Mouse (Mus musculus) gastrocnemius, adult 8-10 months (tissue): ENCODE results near the gene Foxd4. TPM values are rescaled to one million over a fixed set of nuclear protein-coding genes. Genes with fewer than 3 reads are reported as not detected.

Experiments
- DNase-seq, 2 experiments: peaks; one replicate each; pipeline ENCODE4 v3.0.0; 2022; ENCODE audit warnings: low spot score in 2 of 2
- total RNA-seq, 4 experiments: library from RNA; stranded (reverse); gene quantifications; 2 replicates each; pipeline ENCODE4 v1.2.4; 2022

Gene Foxd4
- total RNA-seq: not detected

- DNase-seq: no peak
Measured at GRCm38 (mm10) chr19:24900581-24901220, at the start of gene Foxd4. Gene Foxd4 (minus strand): TSS chr19:24901197.

DNA sequence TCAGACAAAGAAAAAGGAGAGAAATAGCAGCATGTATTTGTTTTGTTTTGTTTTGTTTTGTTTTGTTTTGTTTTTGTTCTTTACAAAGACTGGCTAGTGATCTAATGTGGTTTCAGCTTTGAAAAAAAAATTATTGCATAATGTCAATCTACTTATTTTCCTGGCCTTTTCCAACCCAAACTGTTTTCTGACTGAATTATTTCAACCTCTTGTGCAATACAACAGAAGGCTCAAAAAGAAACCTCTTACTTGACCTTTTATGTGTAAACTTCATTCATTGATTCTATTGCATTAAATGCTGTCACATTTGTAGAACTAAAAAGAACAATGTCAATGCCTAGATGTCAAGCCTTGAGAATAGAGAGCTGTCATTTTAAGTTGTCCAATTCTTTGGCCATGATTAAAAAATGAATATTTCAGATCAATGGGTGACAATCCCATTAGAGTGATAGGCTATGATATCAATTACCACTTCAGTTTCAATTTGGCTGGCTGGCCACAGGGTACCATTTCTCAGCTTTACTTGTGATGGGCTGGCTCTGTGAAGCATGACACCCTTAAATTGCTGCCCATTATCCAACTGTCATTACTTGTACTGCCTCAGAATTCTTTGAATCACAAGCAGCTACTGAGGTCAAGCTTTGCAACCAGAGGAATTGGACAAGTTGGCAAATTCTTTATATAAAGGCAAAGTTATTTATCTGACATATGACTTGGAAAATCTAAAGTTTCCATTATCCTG is 44.7 kb upstream of the Foxd4 start:
- no peak for DNase-seq

DNA sequence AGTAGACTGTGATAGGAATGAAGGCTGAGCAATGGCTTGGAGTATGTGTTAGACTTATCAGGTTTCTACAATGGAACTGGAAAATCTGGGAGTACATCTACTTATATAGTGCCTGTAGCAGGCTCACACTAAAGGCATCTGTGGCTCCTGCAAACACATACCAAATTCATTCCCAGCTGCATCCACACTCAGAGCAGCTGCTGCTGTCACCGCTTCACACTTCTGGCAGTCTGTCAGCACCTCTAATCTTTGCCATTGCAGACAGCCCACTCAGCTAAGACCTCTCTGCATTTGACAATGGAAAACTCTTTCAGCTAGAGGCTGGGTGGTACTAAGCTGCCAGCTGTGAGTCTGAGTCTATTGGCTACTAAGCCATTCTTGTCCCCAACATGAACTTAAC is 36.1 kb upstream of the Foxd4 start:
- DNase-seq: no peak

- DNase-seq: no peak
Measured at GRCm38 (mm10) chr19:24929041-24929440, 28.0 kb upstream of the Foxd4 start.

- no peak for DNase-seq
Measured at GRCm38 (mm10) chr19:24920866-24921265, 19.9 kb upstream of the Foxd4 start.

GRCm38 (mm10) chr19:24908385-24909155 is 7.6 kb upstream of the Foxd4 start:
- no peak for DNase-seq

DNA sequence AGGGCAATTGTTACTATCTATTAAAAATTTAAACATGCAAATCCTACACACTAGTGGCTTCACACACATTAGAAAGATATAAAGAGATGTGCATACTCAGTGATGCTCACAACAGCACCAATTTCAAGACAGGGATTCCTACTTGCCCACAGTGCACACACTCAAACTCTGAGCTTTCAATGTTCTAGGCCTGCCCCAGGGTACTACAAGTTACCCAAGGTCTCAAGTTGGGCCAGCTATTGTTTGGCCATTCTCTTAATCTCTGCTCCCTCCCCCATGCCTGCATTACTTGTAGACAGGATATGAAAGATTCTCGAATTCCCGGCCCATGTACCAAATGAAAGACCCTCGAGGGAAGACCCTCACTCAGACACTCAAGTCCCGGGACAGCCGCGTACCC is 6.7 kb upstream of the Foxd4 start:
- no peak for DNase-seq

- no peak for DNase-seq
Measured at GRCm38 (mm10) chr19:24902821-24903220, 1.8 kb upstream of the Foxd4 start.

GRCm38 (mm10) chr19:24902256-24902655 is 1.3 kb upstream of the Foxd4 start:
- DNase-seq: no peak

DNA sequence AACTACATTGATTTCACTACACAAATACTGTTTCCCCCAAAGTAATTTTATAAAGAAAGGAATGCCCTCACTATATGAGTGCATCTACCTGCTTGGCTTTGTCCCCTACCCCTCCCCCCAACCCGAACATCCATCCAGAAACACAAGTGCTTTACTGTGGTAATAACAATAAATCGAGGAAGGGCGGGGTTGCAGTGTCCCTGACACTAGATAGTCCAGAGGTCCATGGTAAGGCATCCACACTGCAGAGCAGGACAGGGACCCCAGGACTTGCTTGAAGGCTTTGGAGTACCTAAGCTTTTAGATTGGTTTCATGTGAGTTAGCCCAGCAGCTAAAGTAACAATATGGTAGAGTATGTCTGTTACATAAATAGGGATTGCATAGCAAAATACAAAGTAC is 669 bp upstream of the Foxd4 start:
- DNase-seq: no peak

DNA sequence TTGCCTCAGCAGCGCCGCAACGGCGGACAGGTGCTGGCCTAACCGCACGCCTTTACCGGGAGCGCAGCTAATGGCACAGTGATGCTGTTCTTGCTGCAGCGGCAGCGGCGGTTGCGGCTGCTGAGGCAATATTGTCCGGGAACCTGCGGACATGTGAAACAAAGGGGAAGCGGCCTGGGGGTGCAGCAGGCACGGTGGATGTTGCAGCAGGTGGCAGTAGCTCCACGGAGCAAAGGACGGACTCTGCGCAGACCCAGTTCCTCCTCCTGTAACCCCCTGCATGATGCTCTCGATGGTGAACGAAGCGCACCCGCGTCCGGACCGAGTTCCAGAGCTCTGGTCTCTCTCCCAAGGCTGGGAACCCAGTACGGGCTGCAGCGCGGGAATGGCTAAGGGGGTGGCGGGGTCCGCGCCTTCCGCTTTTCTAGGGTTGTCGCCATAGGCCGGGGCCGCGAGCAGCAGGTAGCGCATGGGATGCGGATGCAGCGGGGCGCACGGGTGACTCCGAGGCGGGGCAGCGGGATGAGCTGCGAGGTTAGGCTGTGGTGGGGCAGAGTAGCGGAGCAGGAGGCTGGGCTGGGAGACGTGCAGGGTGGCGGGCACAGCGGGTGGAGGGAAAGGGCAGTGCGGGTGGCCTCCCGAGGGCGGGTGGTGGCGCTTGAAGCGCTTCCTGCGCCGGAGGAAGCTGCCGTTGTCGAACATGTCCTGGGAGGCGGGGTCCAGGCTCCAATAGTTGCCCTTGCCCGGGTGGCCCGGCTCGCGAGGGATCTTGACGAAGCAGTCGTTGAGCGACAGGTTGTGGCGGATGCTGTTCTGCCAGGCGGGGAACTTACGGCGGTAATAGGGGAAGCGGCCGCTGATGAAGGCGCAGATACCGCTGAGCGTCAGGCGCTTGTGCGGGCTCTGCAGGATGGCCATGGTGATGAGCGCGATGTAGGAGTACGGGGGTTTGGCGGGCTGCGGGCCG is 1.1 kb downstream of the Foxd4 start:
- no peak for DNase-seq

- DNase-seq: no peak
Measured at GRCm38 (mm10) chr19:24898737-24899577, 2.0 kb downstream of the Foxd4 start.

- DNase-seq: no peak
Measured at GRCm38 (mm10) chr19:24897896-24898736, 2.9 kb downstream of the Foxd4 start.

- DNase-seq: no peak
Measured at GRCm38 (mm10) chr19:24897006-24897895, 3.7 kb downstream of the Foxd4 start.

GRCm38 (mm10) chr19:24896536-24896935 is 4.5 kb downstream of the Foxd4 start:
- DNase-seq: no peak

DNA sequence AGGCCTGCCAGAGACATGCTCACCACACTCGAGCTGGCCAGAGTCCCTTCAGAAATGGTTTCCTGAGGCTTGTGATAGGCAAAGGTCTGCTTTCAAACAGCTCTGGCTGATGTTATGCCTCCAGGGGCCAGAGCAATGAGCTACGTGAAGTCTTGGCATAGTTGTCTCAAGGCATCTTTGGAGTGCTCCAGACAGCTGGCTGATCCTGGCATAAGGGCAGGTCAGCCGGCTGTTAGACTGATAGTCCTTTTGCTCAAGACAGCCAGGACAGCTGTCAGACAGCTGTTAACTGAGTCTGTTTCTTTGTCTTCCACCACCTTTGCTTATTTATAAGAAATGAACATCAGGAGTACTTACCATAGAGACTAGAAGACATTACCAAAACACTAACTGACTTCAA is 14.1 kb downstream of the Foxd4 start:
- DNase-seq: no peak

- no peak for DNase-seq
Measured at GRCm38 (mm10) chr19:24885504-24885903, 15.5 kb downstream of the Foxd4 start.

DNA sequence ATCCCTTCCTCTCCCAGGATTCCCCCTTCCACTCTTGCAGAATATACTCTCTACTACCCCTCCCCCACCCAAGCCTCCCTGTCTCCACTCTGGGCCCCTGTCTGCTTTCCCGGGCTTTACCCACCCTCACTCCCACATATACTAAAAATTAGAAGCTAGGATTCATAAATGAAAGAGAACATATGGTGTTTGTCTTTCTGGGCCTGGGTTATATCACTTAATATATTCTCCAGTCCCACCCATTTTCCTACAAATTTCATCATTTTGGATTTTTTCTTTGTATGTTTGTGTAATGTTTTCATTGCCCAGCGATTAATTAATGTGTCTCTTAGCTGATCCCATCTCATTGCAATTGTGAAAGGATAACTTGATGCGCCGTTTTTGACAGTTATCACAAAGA is 19.8 kb downstream of the Foxd4 start:
- DNase-seq: no peak
